Mouse (Mus musculus): Measurements from ENCODE around the gene Fxyd7.

- TF ChIP-seq CTCF (IDR thresholded peaks at IDR 0.05), result no peak
- no peak for TF ChIP-seq EP300 (IDR thresholded peaks at IDR 0.05)
Measured at GRCm38 (mm10) chr7:31056448-31056847, 5.2 kb upstream of the Fxyd7 start.

All from lung, postnatal 0 days (tissue).